Mouse (Mus musculus) limb, embryonic 14.5 days (tissue): Measurements from ENCODE around the gene Hoxa6. TPM values are rescaled to one million over a fixed set of nuclear protein-coding genes. Genes with fewer than 3 reads are reported as not detected.

Source experiments
- ATAC-seq: fragments of 200-750 bp; cut with Nextera tagmentation; 2 replicates; pipeline ENCODE4 v1.8.0; 2017; ENCODE audit warnings: low read depth, moderate number of reproducible peaks, moderate TSS enrichment; ENCODE audit not compliant: low FRiP score
- DNase-seq: peaks from one replicate; pipeline ENCODE4 v3.0.0-alpha.2; 2015; ENCODE audit warnings: low spot score
- H3K27ac ChIP-seq: fragments of 300-500 bp; sonication (generic); replicated peaks from 2 replicates; pipeline ENCODE4 v1.5.1; 2014; ENCODE audit warnings: low read depth, mild to moderate bottlenecking, low read length, moderate library complexity, mixed read lengths
- H3K27me3 ChIP-seq: fragments of 300-500 bp; sonication (generic); 2 replicates; pipeline ENCODE4 v1.6.1; 2014; ENCODE audit warnings: low read length, mixed read lengths; ENCODE audit not compliant: control insufficient read depth, insufficient read depth
- H3K36me3 ChIP-seq: fragments of 300-500 bp; sonication (generic); 2 replicates; pipeline ENCODE4 v1.6.1; 2014; ENCODE audit warnings: mild to moderate bottlenecking, low read length, moderate library complexity, mixed read lengths; ENCODE audit not compliant: control insufficient read depth, insufficient read depth
- H3K4me1 ChIP-seq: fragments of 300-500 bp; sonication (generic); 2 replicates; pipeline ENCODE4 v1.6.1; 2014; ENCODE audit warnings: antibody characterized with exemption, low read length, mixed read lengths; ENCODE audit not compliant: control insufficient read depth, insufficient read depth
- H3K4me2 ChIP-seq: fragments of 300-500 bp; sonication (generic); replicated peaks from 2 replicates; pipeline ENCODE4 v1.6.1; 2014; ENCODE audit warnings: low read depth, mild to moderate bottlenecking, low read length, moderate library complexity; ENCODE audit not compliant: severe bottlenecking
- H3K4me3 ChIP-seq: fragments of 300-500 bp; sonication (generic); replicated peaks from 2 replicates; pipeline ENCODE4 v1.5.1; 2014; ENCODE audit warnings: low read length
- H3K9ac ChIP-seq: fragments of 300-500 bp; sonication (generic); 2 replicates; pipeline ENCODE4 v1.6.1; 2014; ENCODE audit warnings: mild to moderate bottlenecking, low read depth, low read length, moderate library complexity; ENCODE audit not compliant: severe bottlenecking
- H3K9me3 ChIP-seq: fragments of 300-500 bp; sonication (generic); 2 replicates; pipeline ENCODE4 v1.6.1; 2016; ENCODE audit warnings: low read length; ENCODE audit not compliant: control insufficient read depth
- POLR2A ChIP-seq: fragments of 200-500 bp; IDR thresholded peaks from 2 replicates; pipeline ENCODE4 v1.8.0; 2012; ENCODE audit warnings: inconsistent platforms, mild to moderate bottlenecking, moderate library complexity, borderline replicate concordance; ENCODE audit not compliant: insufficient read depth, insufficient read length; ENCODE audit errors: extremely low read depth
- WGBS: fragments of 180-500 bp; shearing (Covaris S2); extraction: QIAGEN DNeasy Blood & Tissue Kit; methylation state at CpG from one replicate; pipeline ENCODE4 v1.1.7; 2014; 5-methylcytosine and 5-hydroxymethylcytosine counted together
- polyA plus RNA-seq, 2 experiments: library from polyadenylated mRNA; depleted of rRNA in 1 of 2; stranded (reverse) in 1 of 2; unstranded in 1 of 2; fragments of >200 nt; fragmentation: Nextera tagmentation in 1 of 2; extraction: Ambion mirVana in 1 of 2; gene quantifications; 2 replicates each; pipeline versions ENCODE4 v1.2.1 to v1.2.3; 2012 to 2014

The Hoxa6 gene
- polyA plus RNA-seq, 2 experiments, result 0.66 to 3.9 TPM

DNA sequence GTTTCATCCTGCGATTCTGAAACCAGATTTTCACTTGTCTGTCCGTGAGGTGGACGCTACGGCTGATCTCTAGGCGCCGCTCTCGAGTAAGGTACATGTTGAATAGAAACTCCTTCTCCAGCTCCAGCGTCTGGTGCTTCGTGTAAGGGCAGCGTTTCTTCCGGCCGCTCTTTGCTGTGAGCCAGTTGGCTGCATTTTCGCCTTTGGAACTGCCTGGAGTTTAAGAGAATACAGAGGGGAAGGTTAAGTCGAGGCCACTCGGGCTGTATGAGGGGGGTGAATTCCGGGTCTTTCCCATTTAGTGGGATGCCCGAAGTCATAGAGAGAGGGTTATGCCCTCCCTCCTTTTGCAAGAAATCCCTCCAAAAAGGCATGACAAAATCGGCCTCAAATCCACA lies 24.0 kb upstream of the Hoxa6 start:
- TF ChIP-seq POLR2A, result no peak
- Histone ChIP-seq H3K27ac (peak overlapping the region; percentile 99), H3K36me3 (peaks cover 60% of the 10 kb centered on the region), H3K4me2 (peak overlapping the region; percentile 96), H3K27me3 (no peaks in the 10 kb centered on the region), H3K9ac (peak overlapping the region; percentile 100), H3K9me3 (no peaks in the 10 kb centered on the region), H3K4me3 (peak overlapping the region; percentile 90), H3K4me1 (peaks cover 23% of the 10 kb centered on the region)
- DNase-seq (peak; percentile 45), ATAC-seq (no peak)
- WGBS, result under 1% methylated on average over 18 of the region's 18 CpGs

DNA sequence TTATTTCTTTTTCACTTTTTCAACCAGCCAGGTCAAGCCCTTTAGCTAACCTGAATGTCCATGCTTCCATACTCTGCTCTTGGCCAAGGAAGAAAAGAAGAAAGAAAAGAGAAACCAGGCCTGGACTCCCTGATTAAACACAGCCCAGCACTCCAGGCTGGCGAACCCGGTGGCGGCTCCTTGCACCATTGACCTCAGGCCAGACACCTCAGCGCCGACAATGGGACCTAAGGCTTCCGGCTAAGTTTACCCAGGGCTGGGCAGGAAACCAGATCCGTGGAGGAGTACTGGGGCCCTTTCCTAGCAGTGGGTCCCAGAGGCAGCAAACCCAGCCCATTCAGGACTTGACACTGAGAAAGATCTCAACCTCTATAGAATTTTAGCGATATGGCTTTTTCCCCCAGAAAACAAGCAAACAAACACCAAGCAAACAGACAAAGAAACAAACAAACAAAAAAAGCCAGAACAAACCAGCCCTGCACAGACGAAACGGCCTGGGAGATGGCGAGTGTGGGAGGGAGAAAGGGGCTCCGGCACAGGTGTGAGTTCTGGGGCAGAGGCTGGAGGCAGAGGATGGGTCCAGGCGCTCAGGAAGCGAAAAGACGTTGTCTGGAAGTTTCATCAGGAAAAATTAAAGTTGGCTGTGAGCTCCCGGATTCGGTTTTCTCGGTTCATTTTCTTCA lies 23.5 kb upstream of the Hoxa6 start:
- WGBS, result under 1% methylated on average over 18 of the region's 18 CpGs
- H3K27me3 ChIP-seq, result no peaks in the 10 kb centered on the region
- peak overlapping the region; percentile 99 for H3K27ac ChIP-seq
- H3K9me3 ChIP-seq, result no peaks in the 10 kb centered on the region
- H3K4me3 ChIP-seq, result peak overlapping the region; percentile 90
- peaks cover 28% of the 10 kb centered on the region for H3K4me1 ChIP-seq
- ATAC-seq (no peak), DNase-seq (peak; percentile 29)
- H3K36me3 ChIP-seq, result peaks cover 60% of the 10 kb centered on the region
- peak overlapping the region; percentile 96 for H3K4me2 ChIP-seq
- TF ChIP-seq POLR2A, result no peak
- H3K9ac ChIP-seq, result peak overlapping the region; percentile 100

DNA sequence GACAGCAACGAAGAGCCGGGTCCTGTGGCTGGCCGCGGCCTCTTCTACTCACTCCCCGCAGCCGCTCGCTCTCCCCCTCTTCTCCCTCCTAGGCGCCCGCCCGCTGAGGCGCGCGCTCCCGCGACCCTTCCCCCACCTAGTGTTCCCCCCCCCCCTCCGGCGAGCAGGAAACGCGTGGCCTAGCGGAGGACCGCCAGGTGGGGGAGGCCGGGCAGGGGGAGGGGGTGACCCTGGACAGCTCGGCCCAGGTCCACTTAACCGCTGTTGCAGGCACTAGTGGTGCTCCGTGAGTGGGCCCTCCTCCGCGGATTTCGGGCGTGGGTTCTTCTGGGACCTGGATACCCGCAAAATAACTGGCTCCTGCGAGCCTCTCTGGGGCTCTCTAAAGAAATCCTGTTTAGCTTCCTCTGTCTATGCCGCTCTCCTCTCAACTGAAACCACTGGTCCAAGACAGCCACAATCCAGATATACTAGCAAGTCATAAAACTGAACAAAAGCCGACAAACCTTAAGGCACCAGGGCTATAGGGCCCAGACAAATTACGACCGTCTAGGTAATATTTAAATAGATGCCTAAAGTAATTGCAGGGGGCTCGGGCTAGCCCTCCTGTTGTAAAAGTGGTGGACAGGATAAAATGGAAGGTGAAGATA lies 22.1 kb upstream of the Hoxa6 start, which contains the start of gene Hoxa9:
Hoxa9 (minus strand) TSS at position 574 of the 650 bp plus-strand sequence.
- DNase-seq (peak; percentile 44), ATAC-seq (peak; percentile 28)
- WGBS, result 1% methylated on average over 15 of the region's 36 CpGs
- H3K27me3 ChIP-seq, result no peaks in the 10 kb centered on the region
- H3K9me3 ChIP-seq, result no peaks in the 10 kb centered on the region
- H3K27ac ChIP-seq, result peak within 1 kb of the TSS; percentile 99
- 0 out of 2 replicates have a peak, but pooled peaks have one; percentile 13 for TF ChIP-seq POLR2A
- H3K4me1 ChIP-seq, result peaks cover 20% of the 10 kb centered on the region
- peak within 1 kb of the TSS; percentile 90 for H3K4me3 ChIP-seq
- peak within 1 kb of the TSS; percentile 100 for H3K9ac ChIP-seq
- H3K4me2 ChIP-seq, result peak within 1 kb of the TSS; percentile 96
- peaks cover 58% of the 10 kb centered on the region for H3K36me3 ChIP-seq

DNA sequence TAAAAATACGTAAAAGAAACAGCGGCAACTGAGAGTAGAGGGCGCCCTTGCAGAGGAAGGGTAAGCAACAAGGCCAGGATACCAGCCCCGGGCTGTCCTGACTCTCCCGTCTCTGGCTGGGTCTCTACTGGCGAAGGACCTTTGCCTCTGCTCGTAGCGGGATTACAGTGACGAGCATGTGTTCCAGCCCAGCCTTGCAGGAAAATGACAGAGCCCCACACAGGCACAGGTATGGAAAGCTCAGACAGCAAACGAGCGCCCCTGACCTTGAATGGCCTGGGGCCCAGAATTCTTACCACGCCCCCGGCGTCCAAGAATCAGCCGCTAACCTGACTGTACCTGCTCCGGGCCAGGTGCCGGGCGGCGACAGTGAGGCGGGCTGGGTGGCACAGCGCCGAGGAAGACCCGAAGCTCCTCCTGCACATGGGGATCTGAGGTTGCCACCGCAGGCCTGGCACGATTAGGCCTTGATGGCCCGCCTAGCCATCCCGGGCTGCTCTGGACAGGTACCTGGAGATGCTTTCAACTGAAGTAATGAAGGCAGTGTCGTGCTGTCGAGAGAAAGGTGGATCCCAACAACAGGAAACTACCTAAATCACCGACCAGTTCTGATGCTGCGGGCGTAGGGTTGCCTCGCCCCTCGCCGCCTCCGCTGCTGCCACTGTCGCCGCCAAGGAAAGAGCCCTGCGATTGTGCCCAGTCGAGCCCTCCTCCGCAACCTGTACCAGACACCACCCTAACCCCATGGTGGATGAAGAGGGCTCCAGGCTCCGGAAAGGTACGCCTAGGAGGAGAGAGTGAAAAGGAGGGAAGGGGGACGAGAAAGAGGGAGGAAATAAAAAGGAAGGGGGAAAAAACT lies 21.3 kb upstream of the Hoxa6 start:
- Histone ChIP-seq H3K27me3 (no peaks in the 10 kb centered on the region), H3K4me2 (peak overlapping the region; percentile 96)
- WGBS, result under 1% methylated on average over 42 of the region's 44 CpGs

More for the DNA sequence above, 21.3 kb upstream of the Hoxa6 start:
- Histone ChIP-seq H3K36me3 (peaks cover 64% of the 10 kb centered on the region), H3K4me3 (peak overlapping the region; percentile 90), H3K9me3 (no peaks in the 10 kb centered on the region), H3K9ac (peak overlapping the region; percentile 100), H3K27ac (peak overlapping the region; percentile 99), H3K4me1 (peaks cover 16% of the 10 kb centered on the region)
- 0 out of 2 replicates have a peak, but pooled peaks have one; percentile 3 for TF ChIP-seq POLR2A
- DNase-seq (no peak), ATAC-seq (no peak)
